Mouse (Mus musculus): ENCODE results near the gene Ltbp3. TPM values are rescaled to one million over a fixed set of nuclear protein-coding genes. Genes with fewer than 3 reads are reported as not detected.

The Ltbp3 gene
- polyA plus RNA-seq, 1 experiment from 2014 or later = 2.7 TPM

DNA sequence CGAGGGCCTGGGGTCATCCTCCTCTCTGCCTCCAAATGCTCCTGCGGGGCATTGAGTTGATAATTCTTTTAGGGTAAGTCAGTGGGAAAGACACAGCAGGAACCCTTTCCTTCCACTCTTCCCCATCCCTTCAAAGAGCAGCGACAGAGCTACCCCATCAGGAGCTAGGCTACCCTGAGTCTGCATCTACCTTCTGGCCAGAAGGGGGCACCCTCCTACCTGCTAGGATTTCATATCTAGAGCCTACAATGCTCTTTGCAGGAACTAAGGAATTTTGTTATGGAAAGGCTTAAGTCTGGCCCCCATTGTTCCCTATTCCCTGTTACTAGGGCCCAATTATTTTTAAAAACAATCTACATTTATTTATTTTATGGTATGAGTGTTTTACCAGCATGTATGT, 29.5 kb upstream of the Ltbp3 start:
- peak overlapping the region; percentile 35; the same call in 1 of the 2 replicates for H3K27ac ChIP-seq
- DNase-seq (no peak), ATAC-seq (ENCODE audit: low read depth) (no peak)
- no peak overlapping the region for H3K4me3 ChIP-seq (replicated peaks)
- no peak overlapping the region for H3K9ac ChIP-seq
- peaks cover 73% of the 10 kb centered on the region for H3K4me1 ChIP-seq (replicated peaks)
- WGBS (ENCODE audit: insufficient replicate concordance) = 47% methylated on average over 3 of the region's 3 CpGs
- no peaks in the 10 kb centered on the region for H3K9me3 ChIP-seq (replicated peaks)
- H3K27me3 ChIP-seq = no peaks in the 10 kb centered on the region
- no peak overlapping the region for H3K4me2 ChIP-seq
- H3K36me3 ChIP-seq = peaks cover 100% of the 10 kb centered on the region

GRCm38 (mm10) chr19:5711907-5712460, 28.7 kb upstream of the Ltbp3 start:
- Histone ChIP-seq H3K36me3 (peaks cover 100% of the 10 kb centered on the region), H3K27me3 (no peaks in the 10 kb centered on the region), H3K4me2 (no peak overlapping the region), H3K4me1 (replicated peaks) (peaks cover 74% of the 10 kb centered on the region), H3K4me3 (replicated peaks) (no peak overlapping the region), H3K9me3 (replicated peaks) (no peaks in the 10 kb centered on the region), H3K27ac (peak overlapping the region; percentile 15; the same call in 1 of the 2 replicates), H3K9ac (no peak overlapping the region; the same call in 1 of the 2 replicates)
- WGBS (ENCODE audit: insufficient replicate concordance) = 84% methylated on average over 14 of the region's 14 CpGs
- ATAC-seq (ENCODE audit: low read depth) (no peak), DNase-seq (no peak)

DNA sequence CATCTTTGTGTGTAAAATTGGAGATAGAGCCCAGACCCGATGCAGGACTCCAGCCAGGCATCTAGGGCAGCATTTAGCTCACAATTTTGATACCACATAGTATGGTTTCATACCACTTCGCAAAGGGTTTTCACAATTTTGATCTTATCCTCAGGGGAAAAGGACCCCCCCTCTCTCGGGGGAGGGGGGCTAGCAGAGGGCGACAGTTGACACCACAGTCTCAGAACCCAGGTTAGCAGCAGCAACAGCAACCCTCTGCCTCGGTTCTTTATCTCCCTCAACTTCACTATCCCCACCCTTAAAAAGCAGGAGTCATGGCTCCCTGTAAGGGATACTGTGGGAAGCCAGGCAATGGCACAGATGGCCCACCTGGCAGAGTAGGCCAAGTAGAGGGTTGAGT, 27.4 kb upstream of the Ltbp3 start:
- peaks cover 80% of the 10 kb centered on the region for H3K4me1 ChIP-seq (replicated peaks)
- H3K4me3 ChIP-seq (replicated peaks) = peak overlapping the region; percentile 18
- peaks cover 100% of the 10 kb centered on the region for H3K36me3 ChIP-seq
- H3K9me3 ChIP-seq (replicated peaks) = no peaks in the 10 kb centered on the region
- peak overlapping the region; percentile 43 for H3K4me2 ChIP-seq
- peak overlapping the region; percentile 59 for H3K27ac ChIP-seq
- no peak for ATAC-seq (ENCODE audit: low read depth)
- H3K9ac ChIP-seq = peak overlapping the region; percentile 37
- no peaks in the 10 kb centered on the region for H3K27me3 ChIP-seq
- 61% methylated on average over 5 of the region's 5 CpGs for WGBS (ENCODE audit: insufficient replicate concordance)
- no peak for DNase-seq

GRCm38 (mm10) chr19:5713730-5714129, 27.0 kb upstream of the Ltbp3 start:
- no peak for DNase-seq
- no peaks in the 10 kb centered on the region for H3K27me3 ChIP-seq
- 34% methylated on average over 2 of the region's 2 CpGs for WGBS (ENCODE audit: insufficient replicate concordance)
- peak overlapping the region; percentile 59 for H3K27ac ChIP-seq
- peak overlapping the region; percentile 18 for H3K4me3 ChIP-seq (replicated peaks)
- H3K4me2 ChIP-seq = peak overlapping the region; percentile 43
- ATAC-seq (ENCODE audit: low read depth) = peak; percentile 52
- peaks cover 100% of the 10 kb centered on the region for H3K36me3 ChIP-seq
- H3K9me3 ChIP-seq (replicated peaks) = no peaks in the 10 kb centered on the region
- peak overlapping the region; percentile 37 for H3K9ac ChIP-seq
- peaks cover 84% of the 10 kb centered on the region for H3K4me1 ChIP-seq (replicated peaks)

DNA sequence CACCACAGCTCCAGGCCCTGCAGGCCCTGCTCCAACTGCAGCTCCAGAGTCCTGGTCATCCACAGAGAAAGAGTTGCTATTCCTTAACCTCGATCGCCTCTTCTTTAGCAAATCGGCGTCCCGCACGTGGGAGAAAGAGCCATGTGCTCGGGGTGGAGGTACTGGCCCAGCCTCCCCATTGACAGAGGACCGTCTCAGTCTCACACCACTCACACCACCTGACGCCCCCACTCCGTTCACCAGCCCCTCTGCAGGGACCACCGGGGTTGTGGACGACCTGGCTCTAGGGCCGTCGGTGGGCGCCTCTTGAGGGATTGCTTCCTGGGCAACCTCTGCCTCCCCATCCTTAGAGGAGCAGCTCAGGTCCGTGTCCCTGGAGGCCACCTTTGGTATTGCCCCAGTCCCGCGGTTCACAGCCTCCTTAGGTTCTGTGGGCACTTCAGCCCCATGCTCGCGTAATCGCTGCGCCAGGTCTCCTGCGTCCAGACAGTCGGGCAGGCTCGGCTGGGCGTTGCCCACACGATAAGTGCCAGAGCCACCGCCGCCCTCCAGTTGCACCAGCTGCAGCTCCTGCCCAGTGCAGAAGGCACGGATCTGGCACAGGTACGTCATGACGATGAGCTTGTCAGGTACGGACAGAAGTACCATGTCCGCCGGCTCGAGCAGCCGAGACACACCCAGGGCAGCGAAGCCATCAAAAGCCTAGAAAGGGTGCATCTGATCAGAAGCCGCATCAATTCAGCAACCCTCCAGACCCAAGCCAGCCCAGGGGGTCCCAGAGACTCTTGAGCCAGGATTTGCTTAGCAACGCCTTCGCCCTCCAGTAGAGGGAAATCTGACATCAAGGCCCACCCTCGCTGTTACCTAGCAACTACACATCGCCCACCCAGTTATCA, 24.7 kb upstream of the Ltbp3 start:
- peak overlapping the region; percentile 6; the same call in 1 of the 2 replicates for H3K9ac ChIP-seq
- peak; percentile 51 for ATAC-seq (ENCODE audit: low read depth)

GRCm38 (mm10) chr19:5716955-5717354, 23.7 kb upstream of the Ltbp3 start:
- no peak for ATAC-seq (ENCODE audit: low read depth)
- no peaks in the 10 kb centered on the region for H3K9me3 ChIP-seq (replicated peaks)
- peaks cover 100% of the 10 kb centered on the region for H3K36me3 ChIP-seq
- peak overlapping the region; percentile 99; the same call in 1 of the 2 replicates for H3K27ac ChIP-seq
- WGBS (ENCODE audit: insufficient replicate concordance) = 77% methylated on average over 10 of the region's 10 CpGs
- no peak overlapping the region for H3K9ac ChIP-seq
- DNase-seq = no peak
- H3K4me3 ChIP-seq (replicated peaks) = 0 out of 2 replicates have a peak overlapping the region, but pooled peaks have one; percentile 2
- no peaks in the 10 kb centered on the region for H3K27me3 ChIP-seq
- peak overlapping the region; percentile 36; the same call in 1 of the 2 replicates for H3K4me2 ChIP-seq
- H3K4me1 ChIP-seq (replicated peaks) = peaks cover 100% of the 10 kb centered on the region

More for the DNA sequence above, 24.7 kb upstream of the Ltbp3 start:
- DNase-seq = no peak
- Histone ChIP-seq H3K9me3 (replicated peaks) (no peaks in the 10 kb centered on the region), H3K4me1 (replicated peaks) (peaks cover 98% of the 10 kb centered on the region), H3K27ac (peak overlapping the region; percentile 59), H3K4me3 (replicated peaks) (peak overlapping the region; percentile 21; the same call in 1 of the 2 replicates), H3K4me2 (peak overlapping the region; percentile 36), H3K36me3 (peaks cover 100% of the 10 kb centered on the region), H3K27me3 (no peaks in the 10 kb centered on the region)
- 77% methylated on average over 43 of the region's 43 CpGs for WGBS (ENCODE audit: insufficient replicate concordance)

GRCm38 (mm10) chr19:5721233-5721632, 19.5 kb upstream of the Ltbp3 start:
- Histone ChIP-seq H3K4me1 (replicated peaks) (peaks cover 88% of the 10 kb centered on the region), H3K36me3 (peaks cover 82% of the 10 kb centered on the region), H3K4me2 (peak overlapping the region; percentile 91), H3K27me3 (no peaks in the 10 kb centered on the region), H3K9me3 (replicated peaks) (no peaks in the 10 kb centered on the region), H3K9ac (peak overlapping the region; percentile 100; the same call in 1 of the 2 replicates), H3K27ac (peak overlapping the region; percentile 99), H3K4me3 (replicated peaks) (peak overlapping the region; percentile 18)
- ATAC-seq (ENCODE audit: low read depth) (no peak), DNase-seq (no peak)
- WGBS (ENCODE audit: insufficient replicate concordance) = 89% methylated on average over 6 of the region's 6 CpGs

GRCm38 (mm10) chr19:5722848-5723425, 17.8 kb upstream of the Ltbp3 start:
- DNase-seq (peak; percentile 77), ATAC-seq (ENCODE audit: low read depth) (peak; percentile 77)
- 41% methylated on average over 7 of the region's 7 CpGs for WGBS (ENCODE audit: insufficient replicate concordance)
- Histone ChIP-seq H3K36me3 (peaks cover 65% of the 10 kb centered on the region), H3K4me2 (peak overlapping the region; percentile 91), H3K27me3 (no peaks in the 10 kb centered on the region), H3K27ac (peak overlapping the region; percentile 99), H3K9ac (peak overlapping the region; percentile 100), H3K9me3 (replicated peaks) (no peaks in the 10 kb centered on the region), H3K4me1 (replicated peaks) (peaks cover 86% of the 10 kb centered on the region), H3K4me3 (replicated peaks) (peak overlapping the region; percentile 99)

- H3K4me1 ChIP-seq (replicated peaks) = peaks cover 86% of the 10 kb centered on the region
- WGBS (ENCODE audit: insufficient replicate concordance) = 24% methylated on average over 4 of the region's 4 CpGs
- peak overlapping the region; percentile 91 for H3K4me2 ChIP-seq
- peak overlapping the region; percentile 100 for H3K9ac ChIP-seq
- peaks cover 59% of the 10 kb centered on the region for H3K36me3 ChIP-seq
- peak overlapping the region; percentile 99 for H3K27ac ChIP-seq
- H3K4me3 ChIP-seq (replicated peaks) = peak overlapping the region; percentile 99
- DNase-seq (peak; percentile 31), ATAC-seq (ENCODE audit: low read depth) (no peak)
- H3K9me3 ChIP-seq (replicated peaks) = no peaks in the 10 kb centered on the region
- H3K27me3 ChIP-seq = no peaks in the 10 kb centered on the region
Observed at GRCm38 (mm10) chr19:5723934-5724548, 16.7 kb upstream of the Ltbp3 start.

GRCm38 (mm10) chr19:5724549-5724941, 16.2 kb upstream of the Ltbp3 start:
- peak overlapping the region; percentile 91 for H3K4me2 ChIP-seq
- H3K4me1 ChIP-seq (replicated peaks) = peaks cover 84% of the 10 kb centered on the region
- H3K4me3 ChIP-seq (replicated peaks) = peak overlapping the region; percentile 99
- H3K27ac ChIP-seq = peak overlapping the region; percentile 99
- DNase-seq (peak; percentile 84), ATAC-seq (ENCODE audit: low read depth) (peak; percentile 64)
- H3K9ac ChIP-seq = peak overlapping the region; percentile 100
- 14% methylated on average over 7 of the region's 7 CpGs for WGBS (ENCODE audit: insufficient replicate concordance)
- no peaks in the 10 kb centered on the region for H3K9me3 ChIP-seq (replicated peaks)
- peaks cover 54% of the 10 kb centered on the region for H3K36me3 ChIP-seq
- H3K27me3 ChIP-seq = no peaks in the 10 kb centered on the region
